Mouse (Mus musculus) heart, embryonic 14.5 days (tissue): Measurements from ENCODE around the gene Rin2. TPM values are rescaled to one million over a fixed set of nuclear protein-coding genes. Genes with fewer than 3 reads are reported as not detected.

ENCODE experiments used
- microRNA-seq: library from miRNA; unstranded; fragments of <30 nt; microRNA quantifications from one replicate; pipeline ENCODE4, GENCODE M21; 2016
- polyA plus RNA-seq: library from polyadenylated mRNA; unstranded; fragments of >200 nt; fragmentation: Nextera tagmentation; extraction: Ambion mirVana; gene quantifications from 2 replicates; pipeline ENCODE4 v1.2.1, GENCODE M21; 2014

Gene Rin2
- polyA plus RNA-seq, 1 experiment from 2014 or later, result 20.8 TPM

Small RNA genes within 50 kb of the gene (microRNA-seq; reads per million reads assigned to microRNA genes)
- not detected for gene Gm25026

Other genes with a start within 250 kb of the Rin2 start
- 198 and 210 TPM in 2 replicates for gene Naa20, start 226.9 kb downstream of the Rin2 start, polyA plus RNA-seq